ENCODE assay signal across 8 mouse cellular contexts in the genomic region with DNA sequence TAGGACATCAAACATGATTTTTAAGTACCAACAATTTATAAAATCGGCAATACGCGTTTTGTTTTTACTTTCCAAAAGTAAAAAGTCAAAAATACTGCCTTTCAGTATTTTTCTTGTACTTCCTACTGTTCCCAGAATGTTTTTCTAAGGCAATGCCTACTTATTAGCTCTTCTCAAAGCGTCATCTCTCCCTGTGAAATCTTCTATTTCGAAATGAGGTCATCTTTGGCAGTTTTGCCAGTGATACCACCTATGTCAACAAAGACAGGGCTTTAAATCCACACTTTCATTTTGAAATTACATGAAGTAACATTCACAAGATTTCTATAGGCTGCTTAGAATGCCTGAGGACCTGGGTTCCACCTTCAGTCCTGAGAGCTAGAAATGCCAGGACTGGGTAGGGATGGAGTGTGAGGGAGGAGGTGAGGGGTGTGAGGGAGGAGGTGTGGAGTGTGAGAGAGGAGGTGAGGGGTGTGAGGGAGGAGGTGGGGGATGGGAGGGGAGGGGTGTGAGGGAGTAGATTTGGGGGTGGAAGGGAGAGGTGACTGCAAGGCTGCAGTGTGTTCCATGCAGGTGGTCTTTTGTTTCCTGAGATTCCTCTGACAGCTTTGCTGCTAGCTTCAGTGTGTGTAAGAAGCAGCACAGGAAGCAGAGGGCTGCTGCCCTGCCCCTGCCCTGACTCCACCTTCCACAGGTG.
DNase-seq lines count a peak whose midpoint lies in the region; ATAC-seq and TF ChIP-seq lines count a peak whose summit lies in the region.

No protein-coding gene starts in this region.

- H3K36me3 ChIP-seq in lung, embryonic 14.5 days (ENCODE audit: insufficient read depth), result no peaks in the 10 kb centered on the region
- H3K36me3 ChIP-seq in forebrain, embryonic 11.5 days (ENCODE audit: control insufficient read depth, insufficient read depth, low read length), result no peaks in the 10 kb centered on the region
- H3K36me3 ChIP-seq in liver, embryonic 12.5 days, result no peaks in the 10 kb centered on the region
- H3K36me3 ChIP-seq in splenic B cell, adult 2 months (ENCODE audit: control insufficient read depth, insufficient read depth, low read length, poor library complexity, severe bottlenecking), result no peaks in the 10 kb centered on the region

- no peak overlapping the region for H3K4me2 ChIP-seq in lung, embryonic 14.5 days
- no peak overlapping the region for H3K4me2 ChIP-seq in forebrain, embryonic 11.5 days (ENCODE audit: low read depth, low read length, severe bottlenecking)
- H3K4me2 ChIP-seq in liver, embryonic 12.5 days, result no peak overlapping the region

- no peak overlapping the region for H3K27ac ChIP-seq in lung, embryonic 14.5 days (ENCODE audit: low read depth)
- H3K27ac ChIP-seq in forebrain, embryonic 11.5 days (ENCODE audit: low read depth, low read length), result no peak overlapping the region
- H3K27ac ChIP-seq in liver, embryonic 12.5 days, result no peak overlapping the region

- no peak overlapping the region for H3K9ac ChIP-seq in lung, embryonic 14.5 days
- H3K9ac ChIP-seq in forebrain, embryonic 11.5 days (ENCODE audit: low read length), result no peak overlapping the region
- no peak overlapping the region for H3K9ac ChIP-seq in liver, embryonic 12.5 days

- no peak for DNase-seq in lung, embryonic 14.5 days
- no peak for DNase-seq in lung, postnatal 14 days
- peak; percentile 76 for DNase-seq in forebrain, embryonic 11.5 days (ENCODE audit: low spot score)
- peak; percentile 24 for DNase-seq in splenic B cell, adult 2 months (ENCODE audit: low read depth, low spot score)
- DNase-seq in right cerebral cortex, postnatal 36 days (ENCODE audit: low spot score in 2 of 2), result no peak
- no peak for DNase-seq in thymus, postnatal 4 days
- no peak for DNase-seq in urinary bladder, postnatal 10 days (ENCODE audit: low spot score)

- H3K9me3 ChIP-seq in lung, embryonic 14.5 days (ENCODE audit: low read depth, low read length), result no peaks in the 10 kb centered on the region
- no peaks in the 10 kb centered on the region for H3K9me3 ChIP-seq in forebrain, embryonic 11.5 days (ENCODE audit: control insufficient read depth, low read length)
- H3K9me3 ChIP-seq in liver, embryonic 12.5 days (replicated peaks), result no peaks in the 10 kb centered on the region

- no peaks in the 10 kb centered on the region for H3K4me1 ChIP-seq in lung, embryonic 14.5 days (ENCODE audit: insufficient read depth)
- peaks cover 4% of the 10 kb centered on the region; the same call in 1 of the 2 replicates for H3K4me1 ChIP-seq in forebrain, embryonic 11.5 days (replicated peaks; ENCODE audit: control insufficient read depth, insufficient read depth, low read length)
- H3K4me1 ChIP-seq in liver, embryonic 12.5 days, result peaks cover 23% of the 10 kb centered on the region

- 86% methylated on average over 5 of the region's 5 CpGs for WGBS in lung, embryonic 14.5 days
- 89% methylated on average over 5 of the region's 5 CpGs for WGBS in forebrain, embryonic 11.5 days
- 77% methylated on average over 5 of the region's 5 CpGs for WGBS in liver, embryonic 12.5 days (ENCODE audit: insufficient replicate concordance)

- no peak overlapping the region for H3K4me3 ChIP-seq in lung, embryonic 14.5 days (ENCODE audit: low read depth, low read length)
- H3K4me3 ChIP-seq in forebrain, embryonic 11.5 days (ENCODE audit: low read depth, low read length), result no peak overlapping the region
- no peak overlapping the region for H3K4me3 ChIP-seq in liver, embryonic 12.5 days

- H3K27me3 ChIP-seq in lung, embryonic 14.5 days (ENCODE audit: insufficient read depth, low read length), result no peaks in the 10 kb centered on the region
- no peaks in the 10 kb centered on the region for H3K27me3 ChIP-seq in forebrain, embryonic 11.5 days (ENCODE audit: control insufficient read depth, insufficient read depth, low read length)
- no peaks in the 10 kb centered on the region for H3K27me3 ChIP-seq in liver, embryonic 12.5 days (replicated peaks)
- H3K27me3 ChIP-seq in splenic B cell, adult 2 months (ENCODE audit: control insufficient read depth, insufficient read depth, low read length, poor library complexity, severe bottlenecking), result no peaks in the 10 kb centered on the region

- peak; percentile 81; the same call in 1 of the 2 replicates for ATAC-seq in lung, embryonic 14.5 days (ENCODE audit: insufficient read depth)
- peak; percentile 89 for ATAC-seq in forebrain, embryonic 11.5 days (replicated peaks; ENCODE audit: low FRiP score)
- peak; percentile 87 for ATAC-seq in liver, embryonic 12.5 days

- no peak for TF ChIP-seq CTCF in lung, embryonic 14.5 days (IDR thresholded peaks at IDR 0.05; ENCODE audit: low read depth)

Comparison
In these comparisons a context has a peak if more than half of its experiments do, and no peak if none do; other contexts are left out.
1. DNase-seq: peak in forebrain, embryonic 11.5 days (single experiment) and splenic B cell, adult 2 months (single experiment); none in lung, embryonic 14.5 days (single experiment), lung, postnatal 14 days (single experiment), right cerebral cortex, postnatal 36 days (0 of 2), thymus, postnatal 4 days (single experiment) and urinary bladder, postnatal 10 days (single experiment).
2. Peak in every context shown above with its lines, with median percentiles within 50 percentile points of each other: ATAC-seq.